Mouse (Mus musculus): ENCODE results near the gene Dvl1. TPM values are rescaled to one million over a fixed set of nuclear protein-coding genes. Genes with fewer than 3 reads are reported as not detected.

Gene Dvl1
- 24.2 and 49.5 TPM in 2 replicates for total RNA-seq (2014; fragmentation: Nextera tagmentation)
- total RNA-seq (2017), result 11.1 and 16.2 TPM in 2 replicates

DNA sequence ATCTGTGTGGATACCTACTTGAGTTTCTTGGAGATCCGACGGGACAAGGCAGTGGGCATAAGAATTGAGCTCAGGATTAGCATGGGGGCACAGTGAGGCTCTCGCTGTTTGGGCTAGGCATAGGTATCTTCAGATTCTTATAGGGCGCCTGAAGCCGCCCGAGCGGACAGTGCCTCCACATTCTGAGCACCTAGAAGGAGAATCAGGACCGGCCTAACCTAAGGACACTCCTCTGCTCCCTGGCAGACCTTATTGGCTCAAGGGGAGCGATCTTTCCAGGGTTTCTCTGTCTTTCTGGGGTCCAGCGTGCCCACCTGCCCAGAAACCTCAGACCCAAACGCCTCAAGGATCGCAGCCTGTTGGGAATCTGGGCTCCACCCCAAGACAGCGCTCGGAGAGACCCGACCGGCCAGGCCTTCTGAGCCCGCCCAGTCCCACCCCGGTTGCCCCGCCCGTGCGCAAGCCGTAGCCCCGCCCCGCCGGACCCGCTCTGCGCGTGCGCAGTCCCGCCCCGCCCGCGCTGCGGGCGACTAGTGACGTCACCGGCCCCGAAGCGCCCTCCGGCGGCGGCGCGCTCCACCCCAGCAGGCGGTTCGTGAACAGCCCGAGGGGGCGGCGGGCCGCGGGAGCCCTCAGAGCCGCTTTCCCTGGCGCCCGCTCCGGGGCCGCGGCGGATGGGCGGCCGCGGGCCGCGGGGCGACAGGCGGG, at the start of gene Dvl1:
Gene Dvl1 (plus strand): TSS at position 532 of the 708 bp plus-strand sequence.
- peak; percentile 53 for ATAC-seq (replicated peaks; ENCODE audit: low FRiP score, low TSS enrichment, poor library complexity, severe bottlenecking)

DNA sequence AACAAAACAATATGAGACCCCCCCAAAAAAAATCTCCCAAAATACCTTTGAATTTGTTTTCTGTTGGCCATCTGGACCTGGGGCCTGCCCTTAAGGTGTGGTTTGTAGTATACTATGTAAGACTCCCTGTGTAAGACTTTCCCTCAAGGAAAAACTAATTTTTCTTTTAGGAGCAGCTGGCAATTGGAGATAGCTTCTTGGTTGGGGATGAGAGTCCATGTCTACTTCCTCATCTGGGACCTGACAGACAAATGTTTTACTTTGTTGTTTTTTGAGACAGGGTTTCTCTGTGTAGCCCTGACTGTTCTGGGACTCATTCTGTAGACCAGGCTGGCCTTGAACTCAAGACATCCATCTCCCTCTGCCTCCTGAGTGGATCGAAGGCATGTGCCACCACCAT, 45.1 kb upstream of the Dvl1 start:
- no peak for ATAC-seq (replicated peaks; ENCODE audit: low FRiP score, low TSS enrichment, poor library complexity, severe bottlenecking)

DNA sequence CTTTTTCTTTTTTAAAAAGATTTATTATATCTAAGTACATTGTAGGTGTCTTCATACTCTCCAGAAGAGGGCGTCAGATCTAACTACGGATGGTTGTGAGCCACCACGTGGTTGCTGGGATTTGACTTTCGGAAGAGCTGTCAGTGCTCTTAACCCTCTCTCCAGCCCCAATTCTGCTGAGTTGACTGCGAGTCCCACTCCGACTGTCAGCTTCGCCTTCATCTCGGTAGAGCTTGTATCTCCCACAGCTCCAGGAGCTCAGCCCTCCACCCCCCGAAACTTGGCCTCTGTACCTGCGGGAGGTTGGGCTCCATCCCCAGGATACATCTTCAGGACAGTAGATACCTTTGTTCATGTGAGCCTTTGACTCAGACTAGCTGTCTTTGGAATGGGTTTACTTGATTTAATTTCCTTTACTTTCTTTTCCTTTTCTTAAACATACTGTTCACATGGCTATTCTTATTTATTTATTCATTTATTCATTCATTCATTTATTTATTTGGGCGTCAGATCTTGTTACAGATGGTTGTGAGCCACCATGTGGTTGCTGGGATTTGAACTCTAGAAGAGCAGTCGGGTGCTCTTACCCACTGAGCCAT, 44.4 kb upstream of the Dvl1 start, which contains the start of gene Mrpl20:
Gene Mrpl20 (plus strand): TSS at position 138 of the 599 bp plus-strand sequence.
- ATAC-seq (replicated peaks; ENCODE audit: low FRiP score, low TSS enrichment, poor library complexity, severe bottlenecking), result peak; percentile 67

DNA sequence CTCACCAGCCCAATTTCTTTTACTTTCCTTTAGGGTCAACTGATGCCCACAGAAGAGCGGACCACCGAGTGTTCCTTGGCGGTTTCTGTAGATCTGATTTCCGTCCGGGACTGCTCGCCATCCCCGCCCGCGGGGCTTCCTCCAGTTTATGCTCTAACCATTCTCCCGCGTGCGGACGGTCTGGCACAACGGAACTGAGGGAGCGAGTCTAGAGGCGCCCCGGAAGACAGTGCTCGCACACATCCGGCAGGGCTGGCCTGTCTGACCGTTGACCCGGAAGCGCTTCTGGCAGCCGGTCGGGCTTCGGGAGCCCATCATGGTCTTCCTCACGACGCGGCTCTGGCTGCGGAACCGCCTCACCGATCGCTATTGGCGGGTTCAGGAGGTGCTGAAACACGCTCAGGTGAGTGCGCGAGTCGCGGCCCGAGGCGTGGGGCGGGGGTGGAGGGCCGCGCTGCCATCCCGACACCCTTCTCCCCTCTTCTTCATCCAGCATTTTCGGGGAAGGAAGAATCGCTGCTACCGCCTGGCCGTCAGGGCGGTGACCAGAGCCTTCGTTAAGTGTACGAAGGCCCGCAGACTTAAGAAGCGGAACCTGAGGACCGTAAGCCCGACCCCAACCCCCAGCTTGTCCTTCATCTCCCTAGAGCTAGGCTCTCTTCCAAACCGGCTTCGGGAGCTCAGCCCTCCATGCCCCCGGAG, 43.7 kb upstream of the Dvl1 start:
- peak; percentile 95 for ATAC-seq (replicated peaks; ENCODE audit: low FRiP score, low TSS enrichment, poor library complexity, severe bottlenecking)

DNA sequence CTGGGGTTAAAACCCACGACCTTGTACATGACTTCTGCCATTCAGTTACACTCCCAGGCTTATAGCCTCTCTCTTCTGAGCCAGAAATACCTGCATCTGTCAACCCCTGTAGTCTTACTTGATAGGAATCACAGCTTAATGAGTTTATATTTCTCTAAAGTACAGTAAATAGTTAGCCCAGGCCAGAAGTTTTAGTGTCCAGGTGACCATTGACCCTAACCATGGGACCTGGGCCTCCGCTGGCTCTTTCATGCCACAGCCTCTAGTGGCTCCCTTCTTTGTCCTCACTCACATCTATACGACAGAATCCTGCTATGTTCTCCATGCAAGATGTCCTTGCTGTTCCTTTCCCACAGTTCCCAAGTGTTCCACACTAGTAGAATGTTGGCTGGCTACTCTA, 39.4 kb upstream of the Dvl1 start:
- no peak for ATAC-seq (replicated peaks; ENCODE audit: low FRiP score, low TSS enrichment, poor library complexity, severe bottlenecking)

DNA sequence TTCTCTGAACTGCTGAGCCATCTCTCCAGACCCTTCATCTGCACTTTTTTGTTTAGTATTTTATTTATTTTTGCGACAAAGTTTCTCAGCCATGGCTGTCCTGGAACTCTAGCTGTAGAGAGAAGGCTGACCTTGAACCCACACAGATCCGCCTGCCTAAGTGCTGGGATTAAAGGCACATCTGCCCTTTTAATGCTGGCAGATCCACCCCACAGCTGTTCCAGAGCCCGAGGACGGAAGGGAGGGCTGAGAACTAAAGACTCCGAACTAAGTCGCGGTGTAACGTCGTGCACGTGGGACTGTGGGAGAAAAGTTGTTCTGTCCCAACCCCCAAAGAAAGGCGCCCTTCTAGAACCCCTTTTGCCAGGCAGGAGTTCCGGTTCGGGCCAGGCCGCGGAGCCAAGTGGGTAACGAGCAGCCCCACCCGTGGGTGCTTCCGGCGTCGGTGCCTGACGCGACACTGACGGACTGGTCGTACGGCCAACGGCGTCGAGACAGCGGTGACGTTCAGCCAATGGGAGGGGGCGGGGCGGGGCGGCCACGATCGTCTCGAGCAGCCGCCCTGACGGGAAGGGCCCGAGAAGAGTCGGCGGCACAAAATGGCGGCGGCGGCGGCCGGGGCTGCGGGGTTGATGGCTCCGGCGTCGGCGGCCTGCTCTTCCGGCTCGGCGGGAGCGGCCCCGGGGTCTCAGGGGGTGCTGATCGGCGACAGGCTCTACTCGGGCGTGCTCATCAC, 35.1 kb upstream of the Dvl1 start, which contains the start of gene Ccnl2:
Gene Ccnl2 (plus strand): TSS at position 561 of the 736 bp plus-strand sequence.
- ATAC-seq (replicated peaks; ENCODE audit: low FRiP score, low TSS enrichment, poor library complexity, severe bottlenecking), result peak; percentile 98

DNA sequence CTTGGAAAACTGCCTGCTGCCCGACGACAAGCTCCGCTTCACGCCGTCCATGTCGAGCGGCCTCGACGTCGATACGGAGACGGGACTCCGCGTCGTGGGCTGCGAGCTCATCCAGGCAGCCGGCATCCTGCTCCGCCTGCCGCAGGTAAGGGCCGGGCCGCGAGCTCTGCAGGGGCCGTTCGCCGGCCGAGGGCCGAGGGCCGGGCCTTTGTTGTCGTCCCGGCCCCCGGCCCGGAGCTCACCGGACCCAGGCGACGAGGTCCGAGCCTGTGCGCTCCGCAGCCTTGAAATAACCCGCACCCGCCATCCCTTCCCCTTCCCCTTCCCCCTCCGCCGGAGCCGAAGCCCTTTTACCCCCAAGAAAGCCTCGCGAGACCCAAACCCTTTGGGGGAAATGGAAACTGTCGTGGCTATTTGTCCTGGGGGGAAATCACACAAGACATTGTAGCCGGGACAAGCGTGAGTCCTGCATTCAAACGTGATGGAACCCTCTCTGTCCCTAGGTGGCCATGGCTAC, 34.5 kb upstream of the Dvl1 start:
- ATAC-seq (replicated peaks; ENCODE audit: low FRiP score, low TSS enrichment, poor library complexity, severe bottlenecking), result no peak

DNA sequence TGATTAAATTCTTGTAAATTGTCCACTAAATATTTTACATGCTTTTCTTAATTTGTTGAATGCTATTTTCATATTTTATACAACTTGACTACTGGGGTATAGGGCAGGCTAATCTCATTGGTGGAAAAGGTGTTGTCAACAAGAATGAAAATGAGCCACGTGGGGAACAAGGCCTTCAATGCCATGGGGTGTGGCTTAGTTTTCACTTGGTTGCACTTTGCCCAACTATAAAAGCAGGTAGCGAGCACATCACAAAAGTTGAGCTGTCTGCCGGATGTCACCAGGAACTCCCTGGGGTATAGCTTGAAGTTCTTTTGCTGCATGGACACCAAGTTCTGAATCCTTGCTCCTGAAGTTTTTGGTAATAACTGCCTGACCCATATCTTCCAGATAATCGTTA, 29.7 kb upstream of the Dvl1 start:
- ATAC-seq (replicated peaks; ENCODE audit: low FRiP score, low TSS enrichment, poor library complexity, severe bottlenecking), result no peak

DNA sequence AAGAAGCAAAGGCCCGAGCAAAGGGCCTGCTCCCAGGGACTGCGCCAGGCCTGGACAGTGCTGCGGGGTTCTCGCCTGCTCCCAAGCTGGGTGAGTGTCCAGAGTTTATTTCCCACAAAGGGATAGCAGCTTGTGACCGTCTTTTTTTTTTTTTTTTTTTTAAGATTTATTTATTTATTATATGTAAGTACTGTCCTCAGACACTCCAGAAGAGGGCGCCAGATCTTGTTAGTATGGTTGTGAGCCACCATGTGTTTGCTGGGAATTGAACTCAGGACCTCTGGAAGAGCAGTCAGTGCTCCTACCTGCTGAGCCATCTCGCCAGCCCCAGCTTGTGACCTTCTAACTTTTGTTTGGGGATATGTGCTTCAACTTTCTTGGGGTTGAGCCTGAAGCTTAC, 26.2 kb upstream of the Dvl1 start:
- ATAC-seq (replicated peaks; ENCODE audit: low FRiP score, low TSS enrichment, poor library complexity, severe bottlenecking), result no peak

DNA sequence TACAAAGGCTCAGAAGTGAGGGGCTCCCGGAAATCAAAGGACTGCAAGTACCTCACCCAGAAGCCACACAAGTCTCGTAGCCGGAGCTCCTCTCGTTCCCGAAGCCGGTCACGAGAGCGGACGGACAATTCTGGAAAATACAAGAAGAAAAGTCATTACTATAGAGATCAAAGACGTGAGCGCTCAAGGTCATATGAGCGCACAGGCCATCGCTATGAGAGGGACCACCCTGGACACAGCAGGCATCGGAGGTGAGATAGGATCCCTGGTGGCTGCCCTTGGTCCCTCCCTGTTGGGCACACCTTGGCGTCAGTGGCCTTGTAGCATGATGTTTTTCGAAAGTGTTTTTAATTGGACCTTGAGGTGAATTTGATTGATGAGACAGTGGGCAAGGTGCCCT, 23.8 kb upstream of the Dvl1 start:
- ATAC-seq (replicated peaks; ENCODE audit: low FRiP score, low TSS enrichment, poor library complexity, severe bottlenecking), result no peak

DNA sequence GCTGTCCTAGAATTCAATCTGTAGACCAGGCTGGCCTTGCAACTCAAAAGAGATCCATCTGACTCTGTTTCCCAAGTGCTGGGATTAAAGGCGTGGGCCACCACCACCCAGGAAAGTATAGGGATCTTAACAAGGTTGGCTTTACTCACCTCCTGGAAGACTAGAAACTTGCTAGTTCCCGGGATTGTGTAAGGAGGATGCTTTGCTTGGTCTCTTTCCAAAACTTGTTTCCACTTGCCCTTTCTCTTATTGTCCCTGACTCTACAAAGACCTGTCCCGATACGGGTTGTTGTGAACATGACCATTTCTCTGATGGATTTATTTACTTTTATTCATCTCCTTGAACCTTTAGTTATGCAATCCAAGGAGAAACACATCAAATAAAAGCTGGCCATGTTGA, 17.3 kb upstream of the Dvl1 start:
- ATAC-seq (replicated peaks; ENCODE audit: low FRiP score, low TSS enrichment, poor library complexity, severe bottlenecking), result no peak

DNA sequence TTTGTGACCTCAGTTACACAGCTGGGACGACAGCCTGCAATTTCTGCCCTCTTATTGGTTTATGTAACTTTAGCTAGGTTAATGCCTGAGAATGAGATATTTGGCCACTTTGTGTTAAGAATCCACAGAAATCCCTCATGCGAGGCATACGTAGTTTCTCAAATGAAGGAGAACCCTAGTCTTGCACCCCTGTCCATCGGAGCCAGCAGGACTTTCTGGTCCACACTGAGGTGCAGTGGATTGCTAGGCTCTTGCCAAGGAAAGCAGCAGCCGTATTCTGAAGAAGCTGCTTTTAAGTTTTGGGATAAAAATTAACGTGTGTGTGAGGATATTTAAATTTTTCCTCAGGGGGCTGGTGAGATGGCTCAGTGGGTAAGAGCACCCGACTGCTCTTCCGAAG, 16.6 kb upstream of the Dvl1 start:
- ATAC-seq (replicated peaks; ENCODE audit: low FRiP score, low TSS enrichment, poor library complexity, severe bottlenecking), result no peak

DNA sequence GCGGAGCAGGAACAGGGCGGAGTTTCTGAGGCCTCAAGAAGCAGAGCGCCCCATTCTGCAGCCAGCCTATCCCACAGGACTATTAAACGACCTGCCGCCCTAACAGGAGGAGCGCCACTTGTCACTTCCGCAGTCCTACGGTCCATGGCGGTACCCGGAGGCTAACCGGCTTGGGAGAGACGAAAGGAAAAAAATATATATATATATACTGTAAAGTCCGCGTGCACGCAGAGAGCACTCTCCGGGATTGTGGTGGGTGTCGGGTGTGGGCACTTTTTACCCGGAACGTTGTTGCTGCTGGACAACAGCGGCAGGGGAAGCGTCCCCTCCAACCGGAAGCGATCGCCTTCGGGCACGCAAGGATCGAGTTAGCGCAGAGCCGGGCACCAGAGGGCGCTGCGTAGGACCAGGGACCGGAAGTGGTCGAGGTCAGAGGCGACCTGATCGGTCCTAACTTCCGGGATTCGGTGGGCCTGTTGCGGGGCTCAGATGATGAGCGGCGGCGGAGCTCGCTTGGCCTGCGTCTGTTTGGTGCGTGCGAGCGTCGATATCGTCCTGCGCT, 15.9 kb upstream of the Dvl1 start, which contains the start of gene Aurkaip1:
Gene Aurkaip1 (plus strand): TSS at position 68 of the 562 bp plus-strand sequence.
- ATAC-seq (replicated peaks; ENCODE audit: low FRiP score, low TSS enrichment, poor library complexity, severe bottlenecking), result peak; percentile 85

DNA sequence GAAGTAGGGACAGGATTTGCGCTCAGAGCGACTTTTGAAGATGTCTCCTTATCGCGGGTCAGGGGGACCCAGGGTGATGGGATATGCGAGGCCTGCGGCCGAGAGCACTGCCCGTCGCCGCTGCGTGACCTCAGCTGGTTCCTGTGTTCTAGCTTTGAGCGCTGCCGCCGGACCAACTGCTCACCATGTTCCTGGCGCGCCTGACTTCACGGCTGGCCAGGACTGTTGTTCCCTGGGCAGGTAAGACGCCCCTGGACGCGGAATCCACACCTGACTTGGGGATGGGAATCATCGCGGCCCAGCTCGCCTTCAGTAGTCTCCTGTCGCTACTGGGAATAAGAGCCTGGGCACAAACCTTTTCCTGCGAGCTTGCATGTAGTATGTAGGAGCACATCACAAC, 15.4 kb upstream of the Dvl1 start:
- ATAC-seq (replicated peaks; ENCODE audit: low FRiP score, low TSS enrichment, poor library complexity, severe bottlenecking), result no peak

DNA sequence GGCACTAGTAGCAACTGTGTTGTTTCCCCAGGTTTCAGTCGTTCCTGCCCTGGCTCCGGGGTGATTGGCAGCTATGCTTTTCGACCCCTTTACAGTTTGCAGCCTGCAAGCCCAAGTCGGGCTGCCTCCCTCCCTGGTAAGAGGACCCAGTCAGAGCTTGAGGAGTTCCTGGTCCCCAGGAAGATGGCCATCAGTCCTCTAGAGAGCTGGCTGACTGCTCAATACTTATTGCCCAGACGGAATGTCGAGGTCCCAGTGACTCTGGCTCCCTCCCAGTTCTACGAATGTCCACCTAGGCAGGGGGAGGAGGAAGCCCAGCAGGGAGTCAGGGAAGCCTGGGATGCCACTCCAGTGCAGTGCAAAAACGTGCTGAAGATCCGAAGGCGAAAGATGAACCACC, 14.9 kb upstream of the Dvl1 start:
- no peak for ATAC-seq (replicated peaks; ENCODE audit: low FRiP score, low TSS enrichment, poor library complexity, severe bottlenecking)

DNA sequence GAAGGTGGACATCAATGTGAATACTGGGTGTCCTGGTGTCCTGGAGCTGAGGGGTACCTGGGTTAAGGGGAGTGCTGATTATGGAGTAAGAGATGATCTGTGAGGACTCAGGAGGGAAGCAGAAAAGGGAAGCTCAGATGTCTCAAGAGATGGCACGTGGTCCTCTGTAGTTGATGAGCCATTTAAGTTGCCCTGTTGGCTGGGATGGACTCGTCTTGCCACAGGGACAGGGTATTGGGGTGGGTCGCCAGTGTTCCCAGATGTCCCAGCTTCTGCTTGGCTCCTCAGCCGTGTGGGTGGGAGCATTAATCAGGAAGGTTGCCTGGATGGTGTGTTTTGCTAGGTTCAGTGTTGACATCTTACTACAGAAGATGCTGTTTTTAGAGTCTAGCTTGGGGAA, 14.0 kb upstream of the Dvl1 start:
- no peak for ATAC-seq (replicated peaks; ENCODE audit: low FRiP score, low TSS enrichment, poor library complexity, severe bottlenecking)

DNA sequence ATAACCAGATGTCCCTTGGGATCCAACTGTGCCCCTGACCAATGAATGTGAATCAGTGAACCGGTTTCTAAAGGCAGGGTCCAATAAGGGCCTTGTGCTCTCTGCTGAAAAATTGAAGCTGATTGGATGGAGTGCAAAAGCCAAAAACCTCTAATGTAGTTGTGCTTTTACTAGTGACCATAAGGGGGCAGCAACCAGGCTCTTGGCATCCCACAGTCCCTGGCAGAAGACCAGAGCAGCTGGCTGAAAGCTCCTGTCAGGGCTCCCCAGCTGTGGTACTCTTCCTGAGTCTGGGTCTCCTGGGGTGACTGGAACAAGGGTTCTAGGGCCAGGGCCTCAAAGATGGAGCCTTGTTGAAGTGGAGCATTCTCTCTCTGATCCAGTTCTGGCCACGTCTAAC, 13.4 kb upstream of the Dvl1 start:
- peak; percentile 53 for ATAC-seq (replicated peaks; ENCODE audit: low FRiP score, low TSS enrichment, poor library complexity, severe bottlenecking)

DNA sequence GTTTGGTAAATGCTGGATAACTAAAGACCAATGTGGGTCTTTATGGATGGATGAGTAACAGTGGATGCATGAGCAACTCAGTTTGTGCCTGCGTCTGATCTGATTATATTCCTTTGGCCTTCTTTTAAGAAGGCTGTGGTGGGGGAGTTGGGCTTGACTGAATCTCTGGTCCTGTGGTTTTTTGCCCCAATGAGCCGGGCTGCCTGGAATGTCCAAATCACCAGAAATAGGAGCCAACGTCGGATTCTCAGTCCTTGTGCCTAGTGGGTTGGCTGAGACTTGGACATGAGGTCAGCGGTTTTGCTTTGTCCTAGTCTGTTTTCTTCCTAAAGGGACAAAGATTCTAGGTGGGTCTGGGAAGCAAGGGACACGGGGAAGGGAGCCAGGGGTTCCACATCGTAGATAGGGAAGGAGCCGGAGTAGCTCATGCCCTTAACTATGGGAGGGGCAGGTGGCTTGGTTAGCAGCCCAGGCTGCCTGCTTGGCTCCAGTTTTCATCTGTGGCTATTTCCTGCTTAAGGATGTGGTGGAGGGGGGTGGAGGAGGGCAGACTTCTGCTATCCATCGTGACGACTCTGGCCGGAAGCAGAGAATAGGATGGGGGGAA, 9.7 kb upstream of the Dvl1 start:
- no peak for ATAC-seq (replicated peaks; ENCODE audit: low FRiP score, low TSS enrichment, poor library complexity, severe bottlenecking)

Measured in megakaryocyte-erythroid progenitor cell, adult 5-6 weeks (primary cell).